Mouse (Mus musculus): ENCODE measurements around the gene Ngdn. TPM values are rescaled to one million over a fixed set of nuclear protein-coding genes. Genes with fewer than 3 reads are reported as not detected.
"Not testable (repeated sequence)": the region's sequence is repeated elsewhere in the genome, so short reads cannot be mapped to it uniquely, and the experiment has no call there.

The Ngdn gene
- total RNA-seq, 2 experiments from 2014 or later: 30.6 to 33.9 TPM

- intact Hi-C loops (cut with DNase I): no loop called here
- DNase-seq: no peak
These were observed 10.3 kb downstream of the Ngdn start for GRCm38 (mm10) chr14:55025527-55025926.

GRCm38 (mm10) chr14:55027251-55027650, 12.0 kb downstream of the Ngdn start:
- peak in 1 of 2 experiments; percentile 48 for DNase-seq
- intact Hi-C loops (cut with DNase I): no loop called here

GRCm38 (mm10) chr14:55027653-55028052, 12.4 kb downstream of the Ngdn start:
- intact Hi-C loops (cut with DNase I): no loop called here
- no peak for DNase-seq

DNA sequence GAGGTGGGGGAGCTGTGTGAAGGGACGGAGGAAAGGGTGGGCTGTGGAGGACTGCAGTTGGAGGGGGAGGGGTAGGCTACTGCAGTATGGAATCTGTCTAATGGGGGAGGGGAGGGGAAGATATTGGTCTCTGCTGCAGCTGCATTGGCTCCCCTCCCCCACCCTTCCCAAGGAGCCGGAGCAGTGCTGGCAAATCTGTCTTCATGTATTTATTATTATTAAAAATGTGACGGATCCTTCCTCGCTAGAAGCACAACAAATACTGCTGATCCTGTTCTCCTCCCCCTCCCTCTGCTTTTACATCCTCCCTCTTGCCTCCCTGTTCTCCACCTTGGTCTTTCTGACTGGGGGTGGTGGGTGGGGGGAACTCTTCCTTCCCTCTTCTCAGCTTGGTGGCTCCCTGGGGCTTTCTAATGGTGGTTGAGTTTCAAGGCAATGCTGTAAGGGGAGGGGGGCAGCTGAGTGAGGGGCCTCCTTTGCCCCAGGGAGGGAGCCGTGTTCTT, 13.1 kb downstream of the Ngdn start:
- intact Hi-C loops (cut with DNase I): no loop called here
- DNase-seq: no peak

- intact Hi-C loops (cut with DNase I): no loop called here
- no peak for DNase-seq
These were observed 13.9 kb downstream of the Ngdn start for GRCm38 (mm10) chr14:55029034-55029698.

- intact Hi-C loops (cut with DNase I): no loop called here
- DNase-seq: no peak
These were observed 17.5 kb downstream of the Ngdn start for GRCm38 (mm10) chr14:55032695-55033225.

GRCm38 (mm10) chr14:55043694-55044093, 28.4 kb downstream of the Ngdn start:
- intact Hi-C loops (cut with DNase I); DNase-seq: not testable (repeated sequence)

- intact Hi-C loops (cut with DNase I): no loop called here
- DNase-seq: no peak
These were observed 32.8 kb downstream of the Ngdn start for GRCm38 (mm10) chr14:55047971-55048531.

- no peak for DNase-seq
- intact Hi-C loops (cut with DNase I): no loop called here
These were observed 37.2 kb downstream of the Ngdn start for GRCm38 (mm10) chr14:55052496-55052895.

- intact Hi-C loops (cut with DNase I): no loop called here
- no peak for DNase-seq
These were observed 37.8 kb downstream of the Ngdn start for GRCm38 (mm10) chr14:55053050-55053449.

DNA sequence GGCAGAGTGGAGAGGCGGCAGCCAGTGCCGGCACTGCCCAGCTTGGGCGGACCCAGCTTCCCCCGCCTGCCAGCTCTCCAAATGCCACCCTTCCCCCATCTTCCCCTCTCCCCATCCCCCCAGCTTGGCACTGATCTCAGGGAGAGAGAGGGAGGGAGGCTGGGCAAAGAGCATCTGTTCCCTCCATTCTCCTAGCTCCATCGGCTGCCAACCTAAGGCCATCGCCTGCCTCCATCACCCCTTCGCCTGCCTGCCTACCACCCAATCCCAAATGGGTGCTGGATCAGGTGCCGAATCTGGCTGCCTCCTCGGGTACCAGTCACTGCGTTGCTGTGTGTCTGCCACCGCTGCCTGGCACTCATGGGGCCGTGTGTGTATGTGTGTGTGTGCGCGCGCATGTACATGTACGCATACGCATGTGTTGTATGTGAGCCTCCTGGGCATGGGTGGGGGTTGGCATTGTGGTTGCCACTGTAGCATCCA, 38.5 kb downstream of the Ngdn start:
- intact Hi-C loops (cut with DNase I): no loop called here
- DNase-seq: no peak

DNA sequence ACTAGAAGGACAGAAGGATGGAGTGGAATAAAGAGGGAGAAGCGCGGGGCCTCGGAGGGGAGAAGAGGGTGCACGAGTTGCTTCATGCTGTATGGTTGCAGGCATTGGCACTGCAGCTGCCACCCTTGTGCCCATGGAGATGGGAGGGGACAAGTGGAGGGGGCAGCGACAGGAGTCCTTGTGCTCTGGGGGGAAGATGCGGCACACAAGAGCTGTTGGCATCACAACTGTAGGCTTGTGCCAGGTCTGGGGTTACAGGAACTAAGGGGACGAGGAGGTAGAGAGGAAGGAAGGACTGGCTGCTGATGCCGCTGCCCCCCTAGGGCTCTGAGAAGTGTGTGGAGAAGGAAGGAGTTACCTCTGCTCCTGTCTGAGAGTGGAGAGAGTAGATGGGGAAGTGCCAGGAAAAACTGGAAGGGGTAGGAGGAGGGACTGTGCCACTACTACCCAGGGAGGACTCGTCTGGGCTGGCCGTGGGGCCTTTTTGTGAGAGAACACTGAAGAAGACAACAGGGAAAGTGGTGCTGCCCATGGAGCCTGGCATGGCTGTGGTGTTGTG, 39.0 kb downstream of the Ngdn start:
- no peak for DNase-seq
- intact Hi-C loops (cut with DNase I): no loop called here

DNA sequence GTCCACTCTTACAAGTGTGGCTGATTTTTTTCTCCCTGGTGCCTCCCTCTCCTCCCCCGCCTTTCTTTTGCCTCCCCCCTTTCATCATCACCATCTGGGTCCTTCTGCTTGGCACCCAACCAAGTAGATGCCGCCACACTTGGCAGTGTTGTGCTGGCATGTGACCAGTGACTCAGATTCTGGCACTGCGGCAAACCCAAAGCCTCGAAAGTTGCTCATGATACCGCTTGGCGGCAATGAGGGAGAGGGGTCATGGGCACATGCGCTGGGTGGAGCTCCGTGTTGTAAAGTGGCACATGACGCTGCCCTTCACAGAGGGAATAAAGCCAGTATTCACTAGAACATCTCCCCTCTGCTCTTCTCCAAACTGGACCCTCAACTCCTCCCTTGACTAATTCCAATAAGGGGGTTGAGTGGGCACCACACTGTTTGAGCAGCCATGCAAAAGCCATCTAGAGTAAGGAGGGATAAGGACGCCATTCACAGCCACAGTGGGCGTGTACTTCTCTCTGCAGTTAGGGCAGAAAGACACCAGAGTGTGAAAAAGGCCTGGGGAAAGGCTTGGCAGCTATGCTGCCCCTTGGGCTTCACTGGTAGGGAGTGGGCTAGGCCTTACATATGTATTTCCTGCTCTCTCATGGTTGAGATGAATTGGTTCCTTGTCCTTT, 40.0 kb downstream of the Ngdn start:
- intact Hi-C loops (cut with DNase I): no loop called here

GRCm38 (mm10) chr14:55059009-55059408, 43.8 kb downstream of the Ngdn start:
- DNase-seq: no peak
- intact Hi-C loops (cut with DNase I): no loop called here

More for the DNA sequence above, 40.0 kb downstream of the Ngdn start:
- DNase-seq: peak; percentile 69 to 70

GRCm38 (mm10) chr14:55059931-55060330, 44.7 kb downstream of the Ngdn start:
- intact Hi-C loops (cut with DNase I): no loop called here
- no peak for DNase-seq

GRCm38 (mm10) chr14:55061845-55062244, 46.6 kb downstream of the Ngdn start:
- intact Hi-C loops (cut with DNase I): no loop called here
- no peak for DNase-seq

DNA sequence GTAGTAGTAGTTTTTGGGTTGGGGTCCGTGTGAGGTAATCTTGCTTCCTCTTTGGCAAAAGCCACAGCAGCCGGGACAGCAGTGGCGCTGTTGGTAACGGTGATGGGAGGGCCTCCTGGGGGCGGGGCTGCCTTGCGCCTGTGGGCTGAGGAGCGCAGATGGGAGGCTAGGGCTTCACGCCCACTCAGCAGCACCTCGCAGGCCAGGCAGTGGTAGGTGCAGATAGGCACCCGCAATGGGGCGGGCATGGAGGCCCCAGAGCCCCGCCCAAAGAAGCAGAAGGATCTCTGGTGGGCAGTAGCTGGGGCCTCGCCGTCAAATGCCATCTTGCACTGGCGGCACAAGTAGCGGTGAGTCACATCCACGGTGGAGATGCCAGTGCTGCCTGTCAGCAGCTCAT, 47.4 kb downstream of the Ngdn start:
- DNase-seq: peak in 1 of 2 experiments; percentile 10
- intact Hi-C loops (cut with DNase I): no loop called here

DNA sequence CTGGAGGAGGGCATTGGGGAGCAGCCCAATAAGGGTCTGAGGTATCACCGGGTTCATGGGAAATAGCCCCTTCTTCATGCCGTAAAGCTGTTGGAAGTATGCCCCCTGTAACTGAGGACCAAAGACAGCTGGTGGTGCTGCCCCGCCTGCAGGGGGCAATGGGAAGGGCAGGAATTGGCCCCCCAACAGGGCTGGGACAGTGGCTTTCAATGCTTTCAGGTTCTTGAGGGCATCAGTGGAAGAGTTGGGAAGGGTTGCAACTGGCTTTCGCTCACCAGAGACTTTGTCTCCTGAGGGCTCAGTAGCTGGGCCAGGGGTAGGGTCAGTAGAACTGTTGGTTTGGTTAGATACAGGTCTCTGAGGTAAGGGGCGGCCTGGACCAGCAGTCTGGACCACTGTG, 47.9 kb downstream of the Ngdn start:
- intact Hi-C loops (cut with DNase I): no loop called here
- DNase-seq: no peak

GRCm38 (mm10) chr14:55063581-55064381, 48.5 kb downstream of the Ngdn start:
- intact Hi-C loops (cut with DNase I): no loop called here
- no peak for DNase-seq

All from heart, postnatal 10 days (tissue).